Mouse (Mus musculus) spleen, postnatal 4 days (tissue): ENCODE measurements around the gene Rapgef2.

ENCODE experiments used
- DNase-seq, 2 experiments: peaks; one replicate each; pipeline ENCODE4 v3.0.0; 2022; ENCODE audit warnings: low spot score in 2 of 2

Gene Rapgef2

DNA sequence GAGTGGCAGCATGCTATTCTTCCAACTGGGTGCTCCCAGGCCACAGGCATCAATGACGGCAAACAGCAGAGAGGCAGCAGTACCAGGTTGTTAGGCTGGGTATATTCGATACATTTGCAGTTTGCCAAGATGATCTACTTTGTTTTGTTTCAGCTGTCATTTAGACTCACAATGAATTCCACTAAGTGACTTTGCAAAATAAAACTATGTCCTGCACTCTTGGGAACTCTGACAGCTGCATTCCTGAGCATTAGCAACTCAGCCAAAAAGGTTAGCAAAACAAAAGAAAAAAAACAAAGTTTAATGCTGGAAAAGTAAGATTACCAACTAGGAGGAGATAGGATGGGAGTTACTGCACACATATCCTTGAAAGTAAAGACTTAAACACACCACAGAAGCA, 3.3 kb downstream of the Rapgef2 start:
- no peak for DNase-seq

DNA sequence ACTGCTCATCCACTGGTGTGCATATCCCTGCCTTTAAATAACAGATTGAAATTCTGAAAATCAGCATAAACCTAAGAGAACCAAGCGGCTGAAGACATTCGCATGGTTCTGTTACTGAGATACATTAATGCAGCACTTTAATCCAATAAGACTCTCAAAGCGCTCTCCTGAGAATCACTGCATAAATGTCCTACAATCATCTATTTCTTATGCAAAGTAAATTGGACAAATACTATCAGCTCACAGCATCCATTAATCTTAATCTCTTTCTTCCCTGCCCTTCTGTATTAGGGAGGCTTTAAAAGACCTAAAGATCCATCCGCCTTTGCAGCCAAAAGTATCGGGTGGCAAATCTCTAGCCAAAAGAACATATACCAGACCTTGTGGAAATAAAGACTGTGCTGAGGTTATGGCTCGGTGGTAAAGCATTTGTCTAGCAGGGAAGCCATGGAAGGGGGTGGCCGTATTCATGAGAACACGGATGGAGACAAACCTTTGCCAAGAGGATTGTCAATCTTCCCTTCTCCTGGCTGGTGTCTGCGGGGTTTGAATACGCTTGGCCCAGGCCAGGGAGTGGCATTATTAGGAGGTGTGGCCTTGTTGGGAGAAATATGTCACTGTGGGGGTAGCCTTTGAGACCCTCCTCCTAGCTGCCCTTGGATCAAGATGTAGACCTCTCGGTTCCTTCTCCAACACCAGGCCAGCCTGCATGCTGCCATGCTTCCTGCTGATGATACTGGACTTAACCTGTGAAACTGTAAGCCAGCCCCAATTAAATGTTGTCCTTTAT, 10.3 kb downstream of the Rapgef2 start:
- DNase-seq, result no peak

DNA sequence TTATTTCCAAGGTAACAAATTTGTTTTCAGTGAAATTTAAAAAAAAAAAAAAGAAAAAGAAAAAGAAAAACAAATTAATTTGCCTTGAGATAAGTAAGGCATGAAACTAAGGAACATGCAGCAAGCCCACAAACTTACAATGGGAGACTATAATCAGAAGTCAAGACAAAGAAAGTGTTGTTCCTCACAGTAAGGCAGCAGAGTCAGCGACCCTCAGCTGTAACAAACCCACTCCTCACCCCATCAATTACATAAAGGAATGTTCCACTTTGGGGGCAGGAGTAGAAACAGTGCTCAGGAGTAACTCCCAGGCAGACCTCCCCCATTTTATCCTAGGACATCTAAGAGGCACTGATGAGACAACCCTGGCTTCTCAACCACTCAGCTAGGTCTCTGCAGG, 13.0 kb downstream of the Rapgef2 start:
- no peak for DNase-seq

DNA sequence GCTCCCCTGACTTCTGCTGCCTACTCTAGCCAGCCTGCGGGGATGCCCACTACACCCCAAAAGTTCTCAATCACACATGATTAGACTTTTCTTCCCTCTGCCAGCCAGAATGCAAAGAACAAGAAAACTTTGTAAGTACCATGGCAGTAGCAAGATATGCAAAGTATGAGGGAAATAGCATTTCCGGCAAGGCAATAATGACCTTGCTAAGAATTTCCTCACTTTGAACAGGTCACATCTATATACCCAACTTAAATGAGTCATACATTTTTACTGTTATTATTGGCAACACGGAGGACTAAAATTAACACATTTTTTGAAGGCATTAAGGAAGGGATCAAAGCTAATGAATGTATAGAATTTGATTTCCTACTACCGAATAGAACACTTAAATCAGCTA, 13.4 kb downstream of the Rapgef2 start:
- no peak for DNase-seq

DNA sequence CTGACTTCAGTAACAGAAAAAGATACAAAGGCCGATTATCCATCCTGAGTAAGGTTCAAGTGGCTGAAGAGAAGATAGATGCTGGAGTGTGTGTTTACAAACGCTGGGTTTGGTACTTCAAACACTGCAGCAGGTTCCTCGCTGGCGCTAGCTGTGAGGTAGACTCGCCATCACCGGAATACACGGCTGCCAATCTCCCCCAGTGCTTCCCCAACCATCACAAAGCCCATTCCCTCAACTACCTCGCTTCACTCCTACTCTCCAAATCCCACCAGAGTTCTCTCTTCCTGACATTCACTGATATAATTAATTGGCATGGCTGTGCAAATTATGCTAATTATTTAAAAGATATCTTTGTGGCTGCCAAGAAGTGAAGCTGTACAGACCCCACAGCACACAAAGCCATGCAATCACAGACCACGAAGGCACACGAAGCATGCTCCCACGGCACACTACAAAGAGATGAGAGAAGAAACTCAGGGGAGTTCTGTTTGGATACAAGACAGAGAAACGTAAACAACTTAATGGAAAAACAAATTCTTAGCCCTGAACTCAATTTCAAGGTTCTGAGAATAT, 15.2 kb downstream of the Rapgef2 start:
- no peak for DNase-seq

DNA sequence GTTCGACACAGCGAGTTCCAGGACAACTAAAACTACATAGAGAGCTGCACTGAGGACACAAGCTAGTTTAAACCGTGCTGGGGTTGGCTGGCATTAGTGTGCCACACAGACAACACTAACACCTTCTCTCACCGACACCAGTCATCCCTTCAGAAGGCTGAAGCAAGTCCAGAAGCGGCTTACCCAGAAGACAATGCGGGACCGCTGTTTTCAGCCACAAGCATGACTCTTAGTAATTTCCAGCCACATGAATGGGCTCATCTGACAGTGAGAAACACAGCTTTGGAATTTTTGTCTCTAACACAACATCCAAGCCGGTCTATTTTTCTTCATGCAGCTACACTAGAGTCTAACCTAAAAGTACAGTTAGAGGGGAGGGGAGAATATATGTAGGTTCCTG, 16.4 kb downstream of the Rapgef2 start:
- no peak for DNase-seq

DNA sequence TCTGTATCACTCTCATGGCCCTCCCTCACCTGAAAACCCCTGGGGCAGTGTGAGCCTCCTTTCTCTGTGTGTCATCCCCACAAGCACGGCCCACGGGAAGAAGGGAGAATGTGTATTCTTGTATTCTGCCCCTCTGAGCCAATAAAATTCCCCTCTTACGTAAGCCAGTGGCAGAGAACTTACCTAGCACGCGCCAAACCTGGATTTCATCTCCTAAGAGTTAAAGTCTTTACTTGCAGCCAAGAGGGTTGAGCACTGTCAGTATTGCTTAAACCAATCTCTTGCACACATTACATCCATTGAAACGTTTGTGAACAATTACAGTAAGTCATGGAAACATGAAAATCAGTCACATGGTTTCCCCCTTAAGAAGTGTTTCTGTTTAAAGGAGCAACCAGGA, 19.3 kb downstream of the Rapgef2 start:
- DNase-seq, result no peak

DNA sequence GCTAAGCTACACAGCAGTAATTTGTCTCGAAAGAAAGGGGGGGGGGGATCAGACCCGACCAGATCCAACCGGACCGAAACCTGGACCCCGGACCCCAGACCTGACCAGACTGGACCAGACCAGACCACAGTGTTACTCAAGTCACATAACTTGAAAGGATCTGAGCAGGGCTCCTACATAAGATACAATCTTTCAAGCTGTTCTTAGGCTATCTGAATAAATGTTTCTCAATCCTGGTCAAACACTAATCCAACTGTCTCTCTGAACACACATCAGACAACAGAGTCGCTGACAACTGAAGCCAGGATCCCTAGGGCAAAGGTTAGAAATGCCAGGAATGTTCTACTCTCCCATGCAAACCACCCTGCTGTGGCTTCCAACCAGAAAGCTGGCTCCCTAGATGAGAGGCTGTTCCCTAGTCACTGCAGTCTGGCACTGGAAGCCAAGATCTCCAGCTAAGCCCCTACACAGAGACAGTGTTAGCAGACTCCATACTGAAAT, 24.5 kb downstream of the Rapgef2 start:
- DNase-seq, result no peak

DNA sequence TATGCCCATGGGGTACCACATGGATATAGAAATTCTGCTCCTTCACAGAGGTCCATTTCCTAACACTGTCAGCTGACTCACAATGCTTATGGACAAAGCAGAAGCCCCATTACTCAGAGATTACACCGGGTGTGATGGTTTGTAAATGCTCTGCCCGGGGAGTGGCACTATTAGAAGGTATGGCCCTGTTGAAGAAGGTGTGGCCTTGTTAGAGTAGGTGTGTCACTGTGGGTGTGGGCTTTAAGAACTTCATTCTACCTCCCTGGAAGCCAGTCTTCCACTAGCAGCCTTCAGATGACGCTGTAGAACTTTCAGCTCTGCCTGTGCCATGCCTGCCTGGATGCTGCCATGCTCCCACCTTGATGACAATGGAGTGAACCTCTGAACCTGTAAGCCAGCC, 32.3 kb downstream of the Rapgef2 start:
- DNase-seq, result no peak

DNA sequence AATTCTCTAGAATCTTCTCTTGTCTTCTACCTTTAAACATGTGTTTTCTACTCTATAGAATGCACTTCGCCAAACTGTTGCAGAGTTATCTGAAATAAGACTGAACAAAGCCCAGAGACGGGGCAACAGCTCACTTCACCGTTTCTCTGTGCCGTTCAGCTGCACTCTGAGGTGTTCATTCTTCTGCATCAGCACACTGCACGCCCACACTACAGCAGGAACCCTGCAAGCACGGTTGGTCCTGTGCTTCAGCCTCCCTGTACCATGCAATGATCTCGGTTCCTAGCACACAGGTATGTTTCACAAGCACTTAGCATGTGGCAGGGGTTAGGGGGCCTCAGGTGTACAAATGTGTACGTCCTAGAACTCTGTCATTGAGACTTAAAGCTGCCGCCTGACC, 32.9 kb downstream of the Rapgef2 start:
- no peak for DNase-seq

DNA sequence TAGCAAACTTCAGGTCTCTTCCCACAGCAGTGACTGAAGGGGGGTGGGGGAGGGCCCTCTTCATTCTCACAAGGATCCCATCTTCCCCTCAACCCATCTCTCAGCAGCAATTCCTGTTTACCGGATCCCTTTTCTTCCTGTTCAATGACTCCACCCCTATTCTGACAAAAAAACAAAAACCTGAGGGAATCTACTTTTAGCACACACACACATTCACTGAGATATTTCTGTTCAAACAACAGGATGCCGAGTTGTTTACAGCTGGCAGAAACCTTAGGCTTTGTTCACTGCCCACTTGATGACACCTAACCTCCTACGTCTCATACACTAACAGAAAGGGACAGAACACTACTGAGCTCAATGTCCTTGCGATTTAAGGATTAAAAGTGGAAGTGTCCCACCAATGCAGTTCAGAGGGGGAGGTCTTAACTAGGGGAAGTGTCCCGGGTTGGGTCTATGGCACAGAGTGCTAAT, 33.4 kb downstream of the Rapgef2 start:
- DNase-seq, result no peak

DNA sequence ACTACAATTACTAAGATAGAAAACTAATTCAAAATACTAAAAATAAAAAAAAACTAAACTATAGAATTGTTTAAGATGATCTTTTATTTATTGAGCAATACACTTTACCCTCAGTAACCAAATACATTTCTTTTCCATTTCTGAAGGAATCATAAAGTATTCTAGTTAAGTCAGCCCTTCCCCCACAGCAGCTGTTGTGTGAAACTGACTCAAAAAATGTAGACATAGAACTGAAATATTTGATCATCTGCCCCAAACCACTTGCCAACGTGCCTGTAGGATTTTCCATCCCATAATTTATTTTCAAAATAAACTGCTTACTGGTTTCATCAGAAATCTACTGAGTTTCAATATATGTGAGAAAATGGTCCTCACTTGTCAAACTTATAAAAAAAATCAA, 36.4 kb downstream of the Rapgef2 start:
- no peak for DNase-seq

DNA sequence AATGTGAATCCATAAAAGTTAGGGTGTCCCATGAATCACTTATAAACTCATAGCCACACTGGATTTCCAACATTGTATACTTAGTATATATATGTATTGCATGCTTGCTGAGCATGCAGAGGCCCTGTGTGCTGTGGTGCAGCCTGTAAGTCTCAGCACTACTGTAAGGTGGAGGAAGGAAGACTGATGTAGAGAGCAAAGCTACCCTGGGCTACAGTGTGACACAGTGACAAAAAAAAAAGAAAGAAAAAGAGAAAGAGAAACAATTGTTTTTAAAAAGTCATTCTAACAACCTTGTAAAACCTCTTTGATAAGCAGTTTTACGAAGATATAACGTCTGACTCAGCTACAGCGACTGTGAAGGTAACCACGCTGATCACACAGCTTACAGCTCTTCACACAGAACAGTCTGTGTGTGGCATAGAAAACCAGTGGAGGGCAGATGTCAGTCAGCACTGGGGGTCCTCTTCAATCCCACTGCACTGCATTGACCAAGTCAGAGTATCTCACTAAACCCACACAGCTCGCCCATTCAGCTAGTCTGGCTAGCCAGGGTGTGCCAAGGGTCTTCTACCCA, 37.6 kb downstream of the Rapgef2 start:
- no peak for DNase-seq

DNA sequence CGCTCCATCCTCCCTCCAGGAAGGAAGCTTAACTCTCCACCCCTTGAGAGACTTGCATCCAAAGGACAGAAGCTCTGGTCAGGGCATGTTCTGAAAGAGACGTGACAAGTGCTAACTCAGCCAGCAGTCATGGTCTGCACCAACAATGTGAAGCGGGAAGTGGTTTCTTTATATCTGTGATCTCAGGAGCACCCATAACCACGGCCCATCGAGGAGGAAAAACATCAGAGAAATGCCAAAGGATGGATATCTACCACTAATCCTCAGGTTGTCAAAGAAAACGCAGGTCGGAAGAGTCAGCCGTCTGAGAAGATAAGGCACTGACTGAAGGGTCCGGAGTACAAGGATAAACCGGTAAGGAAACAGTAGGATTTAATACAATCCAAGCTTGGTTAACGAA, 38.1 kb downstream of the Rapgef2 start:
- DNase-seq, result no peak

DNA sequence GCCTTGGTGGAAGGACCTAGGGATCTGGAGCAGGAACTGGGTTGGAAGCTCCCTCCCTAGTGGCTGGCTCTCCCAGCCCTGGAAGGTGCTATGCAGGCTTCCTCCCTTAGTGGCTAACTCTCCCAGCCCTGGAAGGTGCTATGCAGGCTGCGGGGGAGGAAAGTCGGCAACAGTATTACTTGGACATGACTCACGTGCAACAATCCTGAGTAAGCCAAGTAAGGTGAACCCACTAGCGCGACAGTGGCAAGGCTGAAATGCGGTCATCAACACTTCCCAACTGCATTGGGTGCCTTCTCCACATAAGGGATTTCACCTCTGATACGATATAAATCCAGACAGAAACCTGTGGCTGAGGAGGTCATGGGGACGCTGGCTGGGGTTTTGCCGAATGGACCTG, 42.0 kb downstream of the Rapgef2 start:
- no peak for DNase-seq

DNA sequence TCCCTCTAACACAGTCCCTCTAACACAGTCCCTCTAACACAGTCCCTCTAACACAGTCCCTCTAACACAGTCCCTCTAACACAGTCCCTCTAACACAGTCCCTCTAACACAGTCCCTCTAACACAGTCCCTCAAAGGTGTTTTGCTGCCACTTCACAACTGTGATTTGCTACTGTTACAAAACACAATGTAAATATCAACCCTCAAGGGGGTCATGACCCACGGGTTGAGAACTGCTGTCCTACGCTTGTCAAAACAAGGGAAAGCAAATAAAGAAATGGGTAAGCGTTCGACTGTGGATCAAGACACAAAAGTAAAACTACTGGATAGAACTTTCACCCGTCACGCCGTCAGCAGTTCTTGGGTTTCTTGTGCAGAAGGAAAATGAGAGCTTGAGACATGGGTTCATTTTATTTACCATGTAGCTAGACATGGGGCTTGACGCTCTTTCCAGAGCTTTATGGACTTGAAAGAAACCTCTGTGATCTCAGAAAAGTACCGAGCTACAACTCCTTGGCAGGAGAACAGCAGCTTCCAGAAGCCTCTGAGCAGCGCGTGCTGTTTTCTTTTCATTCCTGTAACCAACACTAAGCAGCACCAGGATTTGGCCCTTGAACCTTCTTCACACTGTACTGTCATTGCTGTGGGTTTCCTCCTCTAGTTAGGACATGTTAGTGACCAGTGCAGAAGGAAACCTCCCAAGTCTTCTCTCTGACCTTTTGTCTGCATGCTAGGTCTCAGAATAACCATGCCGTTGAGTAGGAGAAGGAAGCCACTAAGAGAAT, 43.2 kb downstream of the Rapgef2 start:
- DNase-seq, result no peak

DNA sequence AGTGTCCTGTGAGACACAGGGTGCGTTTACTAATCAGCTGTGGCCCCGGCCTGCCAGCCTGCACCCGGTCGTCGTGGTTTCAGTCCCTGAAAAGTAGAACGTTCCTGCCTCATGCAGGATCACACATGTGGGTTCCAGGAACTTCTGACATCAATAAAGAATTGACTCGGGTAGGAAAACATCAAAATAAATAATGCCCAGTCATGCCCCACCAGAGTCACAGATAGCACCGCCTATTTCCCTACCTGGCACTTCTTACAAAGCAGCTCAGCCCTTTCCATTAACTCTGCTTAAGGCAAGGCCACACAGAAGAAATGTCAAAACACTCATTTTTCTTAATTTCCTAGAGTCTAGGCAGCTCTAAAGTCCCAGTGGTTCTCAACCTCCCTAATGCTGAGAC, 44.0 kb downstream of the Rapgef2 start:
- no peak for DNase-seq

DNA sequence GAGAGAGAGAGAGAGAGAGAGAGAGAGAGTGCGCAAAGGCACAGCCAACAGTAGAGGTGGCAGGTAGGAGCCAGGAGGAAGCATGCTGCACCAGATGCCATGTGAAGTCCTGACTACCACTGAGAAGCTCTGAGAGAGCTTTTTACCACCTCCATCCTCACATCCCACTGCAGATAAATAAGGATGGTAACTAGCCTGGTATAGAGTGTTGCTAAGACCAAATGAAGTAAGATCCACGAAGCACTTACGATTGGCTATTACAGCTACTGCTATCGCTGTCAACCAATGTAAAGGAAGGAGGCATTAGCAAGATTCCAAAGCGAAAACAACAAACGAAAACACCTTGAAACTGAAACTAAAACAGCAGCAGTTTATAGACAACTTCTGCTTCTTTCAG, 47.3 kb downstream of the Rapgef2 start:
- DNase-seq, result no peak

DNA sequence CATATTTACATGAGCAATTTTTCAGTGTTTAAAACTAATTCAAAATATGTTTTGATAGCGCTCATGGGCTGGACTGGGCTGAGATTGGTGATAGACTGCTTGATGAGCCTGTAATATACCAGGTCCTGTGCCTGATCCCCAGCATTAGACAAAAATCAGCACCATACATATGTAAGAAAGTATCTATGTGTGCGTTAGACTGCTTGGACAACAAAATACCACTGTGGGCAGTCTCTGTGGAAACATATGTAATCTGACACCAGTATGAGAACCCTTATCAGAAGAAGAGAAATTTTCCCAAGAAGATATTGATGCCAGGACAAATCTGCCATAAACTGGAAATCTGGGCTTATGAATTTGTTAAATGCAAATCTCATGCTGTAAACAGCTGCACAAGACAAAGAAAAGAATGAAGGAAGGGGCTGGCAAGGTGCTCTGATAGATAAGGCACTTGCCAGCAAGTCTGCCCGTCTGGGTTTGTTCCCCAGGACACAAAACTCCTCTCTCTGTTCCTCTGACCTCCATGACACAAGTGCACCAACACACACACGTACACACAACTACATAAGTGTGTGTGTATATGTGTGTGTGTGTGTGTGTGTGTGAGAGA, 47.8 kb downstream of the Rapgef2 start:
- DNase-seq, result no peak

DNA sequence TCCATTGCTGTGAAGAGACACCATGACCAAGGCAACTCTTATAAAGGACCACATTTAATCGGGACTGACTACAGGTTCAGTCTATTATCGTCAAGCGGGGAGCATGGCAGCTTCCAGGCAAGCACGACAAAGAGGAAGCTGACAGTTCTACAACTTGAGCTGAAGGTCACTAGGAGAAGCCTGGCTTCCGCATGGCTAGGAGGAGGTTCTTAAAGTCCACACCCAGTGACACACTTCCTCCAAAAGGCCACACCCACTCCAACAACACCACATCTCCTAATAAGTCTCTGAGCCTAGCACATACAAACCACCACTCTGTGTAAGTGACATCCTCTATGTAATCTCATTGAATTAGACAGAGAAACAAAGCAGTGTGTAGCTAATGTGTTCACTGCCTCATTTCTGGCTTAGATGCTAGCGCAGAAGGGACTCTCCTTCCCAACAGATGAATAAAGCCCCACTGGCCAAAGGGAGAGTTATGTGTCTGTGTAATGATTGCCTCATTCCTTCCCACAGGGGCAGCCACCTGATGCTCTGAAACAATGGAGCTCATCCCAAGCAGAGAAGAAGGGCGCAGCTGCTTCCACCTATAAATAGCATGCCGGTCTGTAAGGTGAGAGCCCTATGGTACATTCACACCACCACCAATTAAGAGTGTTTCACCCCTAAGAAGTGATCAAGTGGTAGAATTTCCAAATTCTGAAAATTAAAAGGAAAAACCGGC, 48.5 kb downstream of the Rapgef2 start:
- peak in 1 of 2 experiments; percentile 28 for DNase-seq

DNA sequence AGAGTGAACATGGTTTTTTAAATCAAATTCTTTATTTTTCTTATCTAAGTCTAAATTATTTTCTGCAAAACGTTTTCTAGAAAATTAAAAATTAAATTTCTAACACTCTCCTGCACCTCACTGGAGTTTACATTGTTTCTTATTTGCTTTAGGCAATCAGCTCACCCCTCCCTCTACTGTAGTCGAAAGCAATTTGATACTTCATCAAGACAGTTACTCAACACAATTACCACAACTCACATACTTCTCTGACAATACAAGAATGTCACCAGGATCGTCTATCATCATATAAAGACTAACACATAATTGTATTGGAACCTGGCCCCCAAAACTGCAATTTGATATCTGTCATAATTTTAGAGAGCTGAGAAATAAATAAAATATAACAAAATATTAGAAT, 51.8 kb downstream of the Rapgef2 start:
- DNase-seq, result no peak
